In the genomic region with DNA sequence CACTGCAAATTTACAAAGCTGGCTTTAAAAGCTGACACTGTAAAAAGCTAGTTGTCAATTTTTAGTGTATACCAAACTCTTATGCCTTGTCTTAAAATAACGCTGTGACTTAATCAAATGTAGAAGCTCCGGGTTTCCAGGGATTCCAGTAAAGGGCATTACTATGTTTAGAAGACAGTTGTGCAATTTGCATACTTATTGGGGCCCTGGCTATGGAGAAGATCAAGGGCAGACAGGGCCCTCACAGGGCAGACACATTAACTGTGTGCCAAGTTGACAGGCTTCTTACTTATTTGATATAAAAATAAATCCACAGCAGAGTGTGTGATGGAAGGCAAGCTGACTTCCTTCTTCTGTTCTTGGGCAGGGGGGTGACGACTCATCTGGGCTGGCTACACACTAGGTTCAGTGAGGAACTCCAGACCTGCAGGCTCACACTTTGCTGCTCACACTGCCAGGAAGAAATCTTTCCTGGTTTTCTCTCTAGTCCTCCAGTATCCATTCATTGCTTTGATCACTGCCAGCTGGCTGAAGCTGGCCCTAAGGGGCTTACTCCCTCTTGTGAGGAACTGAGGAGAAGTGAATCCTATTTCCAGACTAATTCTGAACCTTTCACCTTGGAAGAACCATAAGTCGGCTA, we compare ENCODE assay signal across 12 mouse cellular contexts.
A peak's percentile ranks its signal among the peaks of the same experiment; 100 is the strongest.
DNase-seq lines count a peak whose midpoint lies in the region; ATAC-seq lines count a peak whose summit lies in the region.
"Had no signal": no experiment of that assay in that cellular context is flagged by ENCODE, and none has a peak within 500 bp of the region (broad histone marks: within the 10 kb centered on the region; RNA-seq: fewer than 3 reads in every experiment).

No protein-coding gene starts in this region.

- H3K27ac ChIP-seq in midbrain, embryonic 10.5 days (replicated peaks): 0 out of 2 replicates have a peak overlapping the region, but pooled peaks have one; percentile 3
- H3K27ac ChIP-seq in midbrain, embryonic 13.5 days: no peak overlapping the region; the same call in 1 of the 2 replicates
- peak overlapping the region; percentile 87 for H3K27ac ChIP-seq in heart, embryonic 15.5 days
- H3K27ac ChIP-seq: midbrain, embryonic 12.5 days had no signal

- no peak overlapping the region for H3K4me3 ChIP-seq in midbrain, embryonic 10.5 days
- H3K4me3 ChIP-seq in midbrain, embryonic 13.5 days (replicated peaks): no peak overlapping the region
- no peak overlapping the region for H3K4me3 ChIP-seq in heart, embryonic 15.5 days
- H3K4me3 ChIP-seq: midbrain, embryonic 12.5 days had no signal

- 69% methylated on average over 4 of the region's 4 CpGs for WGBS in midbrain, embryonic 10.5 days
- WGBS in midbrain, embryonic 13.5 days: 37% methylated on average over 4 of the region's 4 CpGs
- WGBS in heart, embryonic 15.5 days: 22% methylated on average over 4 of the region's 4 CpGs

- no peak overlapping the region for H3K4me2 ChIP-seq in midbrain, embryonic 13.5 days (replicated peaks)
- H3K4me2 ChIP-seq in heart, embryonic 15.5 days: no peak overlapping the region
- H3K4me2 ChIP-seq: midbrain, embryonic 12.5 days had no signal

- H3K27me3 ChIP-seq in midbrain, embryonic 10.5 days (ENCODE audit: low read depth, poor library complexity, severe bottlenecking): no peaks in the 10 kb centered on the region
- no peaks in the 10 kb centered on the region for H3K27me3 ChIP-seq in midbrain, embryonic 13.5 days
- H3K27me3 ChIP-seq in heart, embryonic 15.5 days: no peaks in the 10 kb centered on the region
- H3K27me3 ChIP-seq: midbrain, embryonic 12.5 days had no signal

- H3K36me3 ChIP-seq in midbrain, embryonic 10.5 days: no peaks in the 10 kb centered on the region
- no peaks in the 10 kb centered on the region for H3K36me3 ChIP-seq in midbrain, embryonic 13.5 days
- H3K36me3 ChIP-seq in heart, embryonic 15.5 days: no peaks in the 10 kb centered on the region
- H3K36me3 ChIP-seq: midbrain, embryonic 12.5 days had no signal

- H3K4me1 ChIP-seq in midbrain, embryonic 10.5 days: peaks cover 52% of the 10 kb centered on the region
- peaks cover 29% of the 10 kb centered on the region for H3K4me1 ChIP-seq in midbrain, embryonic 13.5 days (replicated peaks)
- peaks cover 51% of the 10 kb centered on the region for H3K4me1 ChIP-seq in heart, embryonic 15.5 days (replicated peaks)

- ATAC-seq in midbrain, embryonic 13.5 days: no peak
- peak; percentile 36; the same call in 1 of the 2 replicates for ATAC-seq in heart, embryonic 15.5 days (replicated peaks; ENCODE audit: insufficient number of reproducible peaks, insufficient read depth, low FRiP score, low read depth)
- ATAC-seq: CD4-positive, CD25-positive, alpha-beta regulatory T cell, adult 4 months; forebrain, embryonic 16.5 days had no signal

- no peaks in the 10 kb centered on the region for H3K9me3 ChIP-seq in midbrain, embryonic 10.5 days (replicated peaks)
- H3K9me3 ChIP-seq in midbrain, embryonic 13.5 days: no peaks in the 10 kb centered on the region
- H3K9me3 ChIP-seq in heart, embryonic 15.5 days (replicated peaks): no peaks in the 10 kb centered on the region
- H3K9me3 ChIP-seq: midbrain, embryonic 12.5 days had no signal

- intact Hi-C loops in heart, postnatal 25 days (cut with DNase I): loop anchor here (5.0 to 10.0 kb wide), 3 partner anchors 301 to 603 kb away; no protein-coding TSS in a partner anchor

- peak; percentile 90 for DNase-seq in heart, adult 11 months
- DNase-seq in heart, postnatal 25 days (ENCODE audit: low spot score): no peak
- DNase-seq in midbrain, embryonic 10.5 days (ENCODE audit: low spot score): no peak
- DNase-seq in retina, postnatal 1 day: peak; percentile 62
- DNase-seq in adipocyte (ENCODE audit: low spot score): no peak
- no peak for DNase-seq in cerebellum, postnatal 4 days (ENCODE audit: low spot score in 2 of 2)
- DNase-seq: kidney, postnatal 10 days had no signal

- no peak overlapping the region for H3K9ac ChIP-seq in midbrain, embryonic 13.5 days (replicated peaks)
- peak overlapping the region; percentile 17; the same call in 1 of the 2 replicates for H3K9ac ChIP-seq in heart, embryonic 15.5 days
- H3K9ac ChIP-seq: midbrain, embryonic 12.5 days had no signal

Comparison
In these comparisons a context has a peak if more than half of its experiments do, and no peak if none do; other contexts are left out.
1. DNase-seq: peak in heart, adult 11 months (single experiment) and retina, postnatal 1 day (single experiment); none in heart, postnatal 25 days (single experiment), midbrain, embryonic 10.5 days (single experiment), adipocyte (single experiment) and cerebellum, postnatal 4 days (0 of 2).